Mouse (Mus musculus) adrenal gland, postnatal 25 days (tissue): ENCODE measurements at regions not wholly inside any gene's neighbourhood (a gene's known extent, or its start where the extent isn't known, plus 50 kb on each side); places are given as distances from the start of the nearest gene placed in this dataset.

Source experiments
- DNase-seq: peaks from one replicate; pipeline ENCODE4 v3.0.0; 2021; ENCODE audit warnings: mixed read lengths

- DNase-seq: no peak
Measured at GRCm38 (mm10) chr12:32735224-32735623, 84.1 kb upstream of the Nampt start.

GRCm38 (mm10) chr12:32741465-32741864 lies 77.9 kb upstream of the Nampt start:
- DNase-seq: no peak

GRCm38 (mm10) chr12:32757441-32758119 lies 61.8 kb upstream of the Nampt start:
- peak; percentile 15 for DNase-seq

GRCm38 (mm10) chr12:32758150-32758549 lies 61.2 kb upstream of the Nampt start:
- no peak for DNase-seq

- DNase-seq: no peak
Measured at GRCm38 (mm10) chr12:32760627-32761026, 58.7 kb upstream of the Nampt start.

GRCm38 (mm10) chr12:32761055-32761454 lies 58.3 kb upstream of the Nampt start:
- DNase-seq: no peak

- no peak for DNase-seq
Measured at GRCm38 (mm10) chr12:32764271-32764670, 55.1 kb upstream of the Nampt start.

- no peak for DNase-seq
Measured at GRCm38 (mm10) chr12:32764747-32765146, 54.6 kb upstream of the Nampt start.

- DNase-seq: peak; percentile 24
Measured at GRCm38 (mm10) chr12:32765861-32766260, 53.5 kb upstream of the Nampt start.

- DNase-seq: no peak
Measured at GRCm38 (mm10) chr12:32766575-32766974, 52.8 kb upstream of the Nampt start.

- no peak for DNase-seq
Measured at GRCm38 (mm10) chr12:32767206-32768081, 51.9 kb upstream of the Nampt start.

- peak; percentile 38 for DNase-seq
Measured at GRCm38 (mm10) chr12:32768082-32768743, 51.1 kb upstream of the Nampt start.

- no peak for DNase-seq
Measured at GRCm38 (mm10) chr12:32768744-32769535, 50.4 kb upstream of the Nampt start.
